Mouse (Mus musculus) C2C12 (cell line): ENCODE results near the gene Pnmal2. TPM values are rescaled to one million over a fixed set of nuclear protein-coding genes. Genes with fewer than 3 reads are reported as not detected.
A peak's percentile ranks its signal among the peaks of the same experiment; 100 is the strongest.

Experiments used
- H3K27me3 ChIP-seq: one replicate; pipeline ENCODE4 v1.6.1; 2011; ENCODE audit not compliant: control insufficient read depth, insufficient read depth, insufficient read length
- H3K36me3 ChIP-seq: one replicate; pipeline ENCODE4 v1.6.1; 2011; ENCODE audit not compliant: control insufficient read depth, insufficient read depth
- H3K4me3 ChIP-seq: one replicate; pipeline ENCODE4 v1.5.1; 2011; ENCODE audit warnings: mild to moderate bottlenecking, control low read depth; ENCODE audit not compliant: poor library complexity, insufficient read depth, severe bottlenecking
- H3K79me2 ChIP-seq: one replicate; pipeline ENCODE4 v1.6.1; 2011; ENCODE audit not compliant: control insufficient read depth, insufficient read depth
- H3K79me3 ChIP-seq: one replicate; pipeline ENCODE4 v1.6.1; 2011; ENCODE audit warnings: low read depth, control low read depth
- H3ac ChIP-seq: one replicate; pipeline ENCODE3; 2011; ENCODE audit warnings: low read depth; ENCODE audit not compliant: control insufficient read depth, insufficient read length
- CEBPB ChIP-seq: IDR thresholded peaks from one replicate; pipeline ENCODE4 v1.6.1; 2011; ENCODE audit warnings: low read depth, mild to moderate bottlenecking, control low read depth, moderate library complexity
- CTCF ChIP-seq: IDR thresholded peaks from one replicate; pipeline ENCODE4 v1.5.1; 2011; ENCODE audit not compliant: control insufficient read depth, insufficient read depth, insufficient read length
- FOSL1 ChIP-seq: IDR thresholded peaks from one replicate; pipeline ENCODE4 v1.8.0; 2011; ENCODE audit warnings: mild to moderate bottlenecking, low read length; ENCODE audit not compliant: poor library complexity, insufficient read depth, severe bottlenecking
- MAX ChIP-seq: IDR thresholded peaks from one replicate; pipeline ENCODE4 v1.6.1; 2011; ENCODE audit warnings: mild to moderate bottlenecking, control low read depth
- MYOD1 ChIP-seq: IDR thresholded peaks from one replicate; pipeline ENCODE4 v1.6.1; 2011; ENCODE audit warnings: low read depth; ENCODE audit not compliant: control insufficient read depth, insufficient read length
- MYOG ChIP-seq: IDR thresholded peaks from one replicate; pipeline ENCODE4 v1.6.1; 2011; ENCODE audit not compliant: control insufficient read depth, insufficient read length; ENCODE audit errors: extremely low read depth
- USF1 ChIP-seq: IDR thresholded peaks from one replicate; pipeline ENCODE4 v1.6.1; 2011; ENCODE audit warnings: low read depth, mild to moderate bottlenecking, control low read depth, moderate library complexity
- polyA plus RNA-seq: library from polyadenylated mRNA; unstranded; fragments of >200 nt; fragmentation: generic; extraction: Trizol; gene quantifications from one replicate; pipeline ENCODE4 v1.2.1, GENCODE M21; 2012; ENCODE audit warnings: missing spikeins

Gene Pnmal2
- polyA plus RNA-seq, 1 experiment: 12.6 TPM

DNA sequence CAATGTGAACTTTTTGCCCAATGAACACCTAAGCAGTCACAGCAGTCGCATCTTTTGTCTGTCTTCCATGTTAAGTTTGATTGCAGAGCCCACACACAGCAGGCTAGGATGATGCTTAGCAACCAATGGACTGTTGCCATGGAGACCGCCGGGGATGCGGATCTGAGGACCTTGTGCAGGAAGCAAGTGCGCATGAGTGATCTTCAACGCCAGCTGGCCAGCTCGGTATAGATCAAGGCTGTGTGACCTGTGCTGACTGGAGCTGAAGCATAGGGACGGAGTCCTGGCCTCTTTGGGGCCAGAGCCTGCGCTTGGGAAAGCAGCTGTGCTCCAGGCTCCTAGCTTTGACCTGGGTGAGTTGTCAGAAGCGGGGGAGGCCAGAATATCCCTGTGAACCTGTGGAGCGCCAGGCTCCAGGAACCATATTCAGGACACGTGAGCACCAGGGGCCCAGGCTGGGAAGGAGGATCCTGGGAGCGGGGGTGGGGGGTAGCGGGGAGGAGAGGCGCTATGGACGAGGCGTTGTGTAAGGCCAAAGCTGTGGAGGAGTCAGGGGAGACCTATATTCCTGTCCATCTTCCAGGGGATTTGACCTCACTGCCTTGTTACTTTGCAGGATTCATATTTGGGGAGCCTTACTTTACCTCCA, 15.2 kb downstream of the Pnmal2 start, which contains the start of gene Pnmal1:
Pnmal1 (plus strand) TSS at position 141 of the 649 bp plus-strand sequence.
- H3K79me2 ChIP-seq: no peaks in the 10 kb centered on the region

DNA sequence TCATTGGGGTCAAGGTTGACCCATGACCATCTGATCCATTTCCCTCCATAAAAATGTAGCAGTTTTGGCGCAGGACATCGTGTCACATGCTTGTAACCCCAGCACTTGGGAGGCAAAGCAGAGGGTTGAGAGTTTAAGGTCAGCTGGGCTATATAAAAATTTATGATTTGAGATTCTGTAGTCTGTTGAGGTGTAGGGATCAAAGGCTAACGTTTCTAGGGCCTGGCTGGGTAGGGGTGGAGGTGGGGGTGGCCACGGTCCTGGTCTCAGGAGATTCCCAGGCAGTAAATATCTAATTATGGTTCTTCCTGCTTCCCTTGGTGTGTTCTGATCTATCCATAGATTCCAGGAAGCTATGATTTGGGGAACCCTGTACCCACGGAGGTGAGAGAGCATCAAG, 17.2 kb downstream of the Pnmal2 start:
- peaks cover 3% of the 10 kb centered on the region for H3K27me3 ChIP-seq
- H3K79me3 ChIP-seq: no peaks in the 10 kb centered on the region
- H3K79me2 ChIP-seq: no peaks in the 10 kb centered on the region
- H3K36me3 ChIP-seq: no peaks in the 10 kb centered on the region
- no peak overlapping the region for H3ac ChIP-seq
- TF ChIP-seq MYOG (no peak), MYOD1 (no peak), MAX (no peak), CEBPB (no peak), FOSL1 (no peak), CTCF (no peak), USF1 (no peak)
- H3K4me3 ChIP-seq: no peak overlapping the region

More for the DNA sequence above, 15.2 kb downstream of the Pnmal2 start, which contains the start of gene Pnmal1:
- no peak for TF ChIP-seq MAX
- TF ChIP-seq USF1: no peak
- H3K79me3 ChIP-seq: no peaks in the 10 kb centered on the region
- no peaks in the 10 kb centered on the region for H3K36me3 ChIP-seq
- no peak within 1 kb of the TSS for H3K4me3 ChIP-seq
- H3ac ChIP-seq: no peak within 1 kb of the TSS
- peaks cover 3% of the 10 kb centered on the region for H3K27me3 ChIP-seq

DNA sequence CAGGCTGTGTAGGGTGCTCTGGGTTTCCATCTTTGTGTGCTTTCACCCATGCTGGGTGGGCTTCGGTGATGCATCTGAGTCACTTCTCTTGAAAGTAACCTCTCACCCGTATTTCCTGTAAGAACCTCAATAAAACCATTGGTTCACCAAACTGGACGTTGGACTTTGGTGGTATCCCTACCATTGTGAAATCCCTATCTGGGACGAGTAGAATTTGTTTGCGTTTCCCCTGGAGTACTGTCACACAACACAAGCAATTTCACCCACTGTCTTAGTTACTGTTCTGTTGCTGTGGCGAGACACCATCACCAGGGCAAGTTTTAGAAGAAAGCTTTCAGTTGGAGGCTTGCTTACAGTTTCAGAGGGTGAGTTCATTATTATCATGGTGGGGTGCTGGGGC, 23.9 kb downstream of the Pnmal2 start:
- no peak overlapping the region for H3K4me3 ChIP-seq
- TF ChIP-seq CEBPB (no peak), MAX (no peak), MYOD1 (no peak)
- H3K79me3 ChIP-seq: no peaks in the 10 kb centered on the region
- no peaks in the 10 kb centered on the region for H3K27me3 ChIP-seq
- H3K79me2 ChIP-seq: no peaks in the 10 kb centered on the region
- H3ac ChIP-seq: no peak overlapping the region
- H3K36me3 ChIP-seq: no peaks in the 10 kb centered on the region

DNA sequence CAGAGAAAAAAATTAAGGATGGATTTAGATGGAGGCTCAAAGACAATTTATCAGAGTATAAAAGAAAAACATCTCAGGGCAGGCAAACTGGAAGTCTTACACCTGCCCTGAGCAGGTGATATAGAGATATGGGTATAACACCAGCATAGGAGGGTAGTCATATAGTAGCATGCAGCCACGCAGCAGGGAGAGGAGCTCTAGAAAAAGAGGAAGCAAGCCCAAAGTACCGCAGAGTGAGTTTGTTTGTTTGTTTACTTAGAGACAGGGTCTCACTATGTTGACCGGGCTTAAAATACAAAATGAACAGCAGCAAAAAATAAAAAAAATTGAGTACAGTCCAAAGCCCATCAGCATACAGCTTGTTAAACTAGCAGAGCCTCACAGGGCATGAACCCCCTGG, 26.7 kb downstream of the Pnmal2 start:
- TF ChIP-seq MAX (no peak), MYOD1 (no peak), FOSL1 (no peak), CTCF (no peak), MYOG (no peak), CEBPB (no peak), USF1 (no peak)
- no peak overlapping the region for H3ac ChIP-seq
- no peaks in the 10 kb centered on the region for H3K79me2 ChIP-seq
- H3K36me3 ChIP-seq: no peaks in the 10 kb centered on the region
- H3K4me3 ChIP-seq: no peak overlapping the region
- no peaks in the 10 kb centered on the region for H3K27me3 ChIP-seq
- no peaks in the 10 kb centered on the region for H3K79me3 ChIP-seq

DNA sequence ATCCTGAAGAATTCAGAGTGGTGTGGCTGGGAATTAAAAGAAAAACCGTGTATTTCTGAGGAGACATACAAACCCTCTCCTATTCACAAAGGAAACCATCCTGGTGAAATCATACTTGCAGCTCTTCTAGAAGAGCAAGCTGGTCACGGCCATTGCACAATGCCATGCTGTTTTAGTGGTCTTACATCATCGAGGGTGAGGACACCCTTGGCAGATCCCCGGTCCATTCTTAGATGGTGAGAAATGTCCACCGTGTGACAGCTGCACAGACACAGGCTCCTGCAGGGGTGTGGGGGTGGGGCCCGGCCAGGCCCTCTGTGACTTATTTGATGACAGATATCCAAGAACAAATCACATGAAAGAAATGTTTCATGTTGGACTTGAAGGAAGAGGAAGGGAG, 29.5 kb downstream of the Pnmal2 start:
- Histone ChIP-seq H3K36me3 (no peaks in the 10 kb centered on the region), H3K79me2 (no peaks in the 10 kb centered on the region), H3K79me3 (no peaks in the 10 kb centered on the region), H3K27me3 (no peaks in the 10 kb centered on the region), H3ac (no peak overlapping the region), H3K4me3 (no peak overlapping the region)
- TF ChIP-seq MAX (no peak), FOSL1 (no peak), MYOG (no peak), MYOD1 (peak; percentile 76), CTCF (no peak), CEBPB (peak; percentile 85), USF1 (no peak)

DNA sequence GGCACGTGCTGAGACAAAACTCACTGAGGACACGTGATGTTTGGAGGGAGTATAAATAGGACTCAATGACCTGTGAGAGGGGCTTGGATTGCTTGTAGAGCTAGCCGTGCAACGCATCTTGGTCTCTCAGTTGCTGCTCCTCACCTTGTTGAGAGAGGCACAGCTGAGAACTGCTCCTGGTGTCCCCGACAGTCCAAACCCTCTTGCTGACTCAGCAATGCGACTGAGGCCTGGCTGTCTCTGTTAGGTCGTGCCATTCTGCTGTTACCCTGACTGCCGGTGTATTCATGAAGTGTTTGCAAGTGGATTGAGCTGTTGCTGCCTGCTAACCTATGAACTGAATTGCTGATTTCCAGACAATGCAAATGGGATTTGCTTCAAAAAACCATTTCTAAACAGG, 31.8 kb downstream of the Pnmal2 start:
- Histone ChIP-seq H3K79me3 (no peaks in the 10 kb centered on the region), H3K4me3 (no peak overlapping the region), H3K27me3 (no peaks in the 10 kb centered on the region), H3ac (no peak overlapping the region), H3K79me2 (no peaks in the 10 kb centered on the region), H3K36me3 (no peaks in the 10 kb centered on the region)
- TF ChIP-seq USF1: no peak
- TF ChIP-seq CTCF: no peak
- no peak for TF ChIP-seq CEBPB
- no peak for TF ChIP-seq MYOG
- TF ChIP-seq MYOD1: no peak
- TF ChIP-seq FOSL1: no peak
- TF ChIP-seq MAX: no peak
